Mouse (Mus musculus) heart, adult 2 months (tissue): ENCODE measurements around the gene Gm20716.

Experiments
- CTCF ChIP-seq: fragments of 200-600 bp; IDR thresholded peaks from 2 replicates; pipeline ENCODE4 v1.8.1; 2022; ENCODE audit warnings: antibody characterized with exemption, mild to moderate bottlenecking, moderate library complexity
- EP300 ChIP-seq: fragments of 200-500 bp; IDR thresholded peaks from 2 replicates; pipeline ENCODE4 v1.6.1; 2011; ENCODE audit warnings: low read depth, low read length, control low read depth; ENCODE audit not compliant: insufficient read depth

DNA sequence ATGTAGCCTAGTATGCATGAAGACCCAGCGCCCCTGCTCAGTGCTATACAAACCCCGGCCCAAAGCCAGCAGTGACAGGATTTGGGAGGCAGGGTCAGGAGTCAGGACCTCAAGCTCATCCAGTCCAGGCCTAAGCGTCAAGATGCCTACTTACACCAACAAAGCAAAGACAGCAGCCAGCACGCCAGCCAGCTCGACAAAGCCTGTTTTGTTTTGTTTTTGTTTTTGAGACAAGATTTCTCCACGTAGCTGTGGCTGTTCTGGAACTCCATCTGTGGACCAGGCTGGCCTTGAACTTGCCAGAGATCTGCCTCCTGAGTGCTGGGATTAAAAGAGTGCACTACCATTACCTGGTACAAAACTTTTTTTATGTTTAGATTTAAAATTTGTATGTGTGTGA, 6.8 kb downstream of the Gm20716 start:
- TF ChIP-seq EP300 (no peak), CTCF (no peak)
